13 mouse cellular contexts compared by ENCODE assay signal in genomic region chr17:47958046-47958790, GRCm38 (mm10). TPM values are rescaled to one million over a fixed set of nuclear protein-coding genes. Genes with fewer than 3 reads are reported as not detected.
DNase-seq lines count a peak whose midpoint lies in the region; ATAC-seq lines count a peak whose summit lies in the region.
"Had no signal": no experiment of that assay in that cellular context is flagged by ENCODE, and none has a peak within 500 bp of the region (broad histone marks: within the 10 kb centered on the region; RNA-seq: fewer than 3 reads in every experiment).

No protein-coding gene starts in this region.

- no peak overlapping the region for H3K27ac ChIP-seq in embryonic facial prominence, embryonic 14.5 days (replicated peaks; ENCODE audit: low read depth, low read length)
- peak overlapping the region; percentile 46 for H3K27ac ChIP-seq in limb, embryonic 10.5 days
- H3K27ac ChIP-seq: heart, embryonic 15.5 days; left cerebral cortex, adult 2 months; midbrain, embryonic 15.5 days had no signal

- 35% methylated on average over 10 of the region's 10 CpGs for WGBS in embryonic facial prominence, embryonic 14.5 days
- WGBS in limb, embryonic 10.5 days = 53% methylated on average over 10 of the region's 10 CpGs

- no peaks in the 10 kb centered on the region for H3K4me1 ChIP-seq in embryonic facial prominence, embryonic 14.5 days (ENCODE audit: control insufficient read depth, insufficient read depth, low read length)
- peaks cover 29% of the 10 kb centered on the region for H3K4me1 ChIP-seq in limb, embryonic 10.5 days

- H3K9me3 ChIP-seq in embryonic facial prominence, embryonic 14.5 days (ENCODE audit: control insufficient read depth, low read length) = no peaks in the 10 kb centered on the region
- no peaks in the 10 kb centered on the region for H3K9me3 ChIP-seq in limb, embryonic 10.5 days (replicated peaks)
- H3K9me3 ChIP-seq: heart, embryonic 15.5 days; midbrain, embryonic 15.5 days had no signal

- no peaks in the 10 kb centered on the region for H3K27me3 ChIP-seq in embryonic facial prominence, embryonic 14.5 days (replicated peaks; ENCODE audit: control insufficient read depth, insufficient read depth, low read length)
- H3K27me3 ChIP-seq in limb, embryonic 10.5 days (ENCODE audit: low read depth, poor library complexity, severe bottlenecking) = peaks cover 23% of the 10 kb centered on the region
- H3K27me3 ChIP-seq: midbrain, embryonic 15.5 days had no signal

- H3K9ac ChIP-seq in embryonic facial prominence, embryonic 14.5 days (ENCODE audit: low read depth, low read length) = no peak overlapping the region
- H3K9ac ChIP-seq: heart, embryonic 15.5 days; midbrain, embryonic 15.5 days had no signal

- intact Hi-C loops in left cerebral cortex, postnatal 4 days (cut with DNase I) = no loop called here

- no peak overlapping the region for H3K4me2 ChIP-seq in embryonic facial prominence, embryonic 14.5 days (ENCODE audit: low read depth, low read length)
- H3K4me2 ChIP-seq: heart, embryonic 15.5 days; midbrain, embryonic 15.5 days had no signal

- H3K4me3 ChIP-seq in embryonic facial prominence, embryonic 14.5 days (ENCODE audit: low read depth, low read length) = no peak overlapping the region
- no peak overlapping the region for H3K4me3 ChIP-seq in limb, embryonic 10.5 days
- H3K4me3 ChIP-seq: heart, embryonic 15.5 days; left cerebral cortex, adult 2 months; midbrain, embryonic 15.5 days had no signal

- H3K36me3 ChIP-seq in embryonic facial prominence, embryonic 14.5 days (ENCODE audit: control insufficient read depth, insufficient read depth, low read length) = no peaks in the 10 kb centered on the region
- no peaks in the 10 kb centered on the region for H3K36me3 ChIP-seq in limb, embryonic 10.5 days
- H3K36me3 ChIP-seq: heart, embryonic 15.5 days; midbrain, embryonic 15.5 days had no signal

- peak; percentile 51; the same call in 1 of the 2 replicates for ATAC-seq in embryonic facial prominence, embryonic 14.5 days (ENCODE audit: low read depth)
- ATAC-seq: midbrain, embryonic 15.5 days had no signal

- peak; percentile 17 for DNase-seq in adrenal gland, postnatal 14 days
- no peak for DNase-seq in adrenal gland, adult 2 months
- DNase-seq in embryonic facial prominence, embryonic 14.5 days (ENCODE audit: low spot score) = peak; percentile 50
- DNase-seq in limb, embryonic 10.5 days (ENCODE audit: low spot score) = no peak
- peak; percentile 61 to 84 for DNase-seq in lung, postnatal 4 days
- DNase-seq in left cerebral cortex, postnatal 4 days = no peak
- no peak for DNase-seq in ovary, adult 18-20 months (ENCODE audit: low spot score)
- DNase-seq in frontal cortex, postnatal 36 days (ENCODE audit: low spot score in 2 of 2) = no peak
- DNase-seq: cerebellum, postnatal 10 days; thymus, postnatal 25 days had no signal

RNA-seq across cellular contexts. Expression of gene Foxp4, which starts 33.8 kb away (rescaled TPM):
- 20.6 and 28.1 TPM in 2 replicates for total RNA-seq in adrenal gland, postnatal 14 days (2021)
- 10 to 100 TPM; 21.8 to 25.3 TPM for total RNA-seq in adrenal gland, adult 2 months (2021)
- polyA plus RNA-seq in adrenal gland, adult 2 months (2012; rRNA removed) = 61.2 and 76.5 TPM in 2 replicates
- polyA plus RNA-seq in embryonic facial prominence, embryonic 14.5 days (2014; fragmentation: Nextera tagmentation; extraction: Ambion mirVana) = 21.0 and 22.7 TPM in 2 replicates
- 23.2 and 27.2 TPM in 2 replicates for polyA plus RNA-seq in limb, embryonic 10.5 days (2016; fragmentation: Nextera tagmentation; extraction: Ambion mirVana)
- total RNA-seq in left cerebral cortex, postnatal 4 days (2021) = 10 to 100 TPM; 78.3 to 89.0 TPM

Comparison
In these comparisons a context has a peak if more than half of its experiments do, and no peak if none do; other contexts are left out.
1. DNase-seq: peak in adrenal gland, postnatal 14 days (single experiment), embryonic facial prominence, embryonic 14.5 days (single experiment) and lung, postnatal 4 days (2 of 2); none in adrenal gland, adult 2 months (single experiment), limb, embryonic 10.5 days (single experiment), left cerebral cortex, postnatal 4 days (single experiment), ovary, adult 18-20 months (single experiment) and frontal cortex, postnatal 36 days (0 of 2).